Mouse (Mus musculus): Measurements from ENCODE around the gene Antxr1. TPM values are rescaled to one million over a fixed set of nuclear protein-coding genes. Genes with fewer than 3 reads are reported as not detected.

Gene Antxr1
- polyA plus RNA-seq, 1 experiment from 2014 or later: 8.5 TPM

DNA sequence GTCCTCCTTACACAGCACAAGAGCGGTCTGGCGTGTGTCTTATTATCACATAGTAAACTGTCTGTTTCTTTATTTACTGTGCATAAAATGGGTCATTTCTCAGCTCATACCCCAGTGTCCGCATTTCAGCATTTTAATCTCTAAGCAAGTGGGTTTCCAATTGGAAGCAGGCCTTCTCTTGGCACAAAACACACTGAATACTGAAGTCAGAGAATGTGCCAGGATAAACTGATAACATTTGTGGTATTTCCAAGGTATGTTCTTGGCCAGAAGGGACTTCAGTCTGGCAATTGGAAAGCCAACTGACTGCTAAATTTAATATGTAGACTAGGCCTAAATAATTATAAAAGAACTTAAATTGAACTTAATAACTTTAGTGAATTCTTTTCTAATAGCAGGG lies 84.9 kb downstream of the Antxr1 start:
- WGBS: 81% methylated on average over 3 of the region's 3 CpGs

DNA sequence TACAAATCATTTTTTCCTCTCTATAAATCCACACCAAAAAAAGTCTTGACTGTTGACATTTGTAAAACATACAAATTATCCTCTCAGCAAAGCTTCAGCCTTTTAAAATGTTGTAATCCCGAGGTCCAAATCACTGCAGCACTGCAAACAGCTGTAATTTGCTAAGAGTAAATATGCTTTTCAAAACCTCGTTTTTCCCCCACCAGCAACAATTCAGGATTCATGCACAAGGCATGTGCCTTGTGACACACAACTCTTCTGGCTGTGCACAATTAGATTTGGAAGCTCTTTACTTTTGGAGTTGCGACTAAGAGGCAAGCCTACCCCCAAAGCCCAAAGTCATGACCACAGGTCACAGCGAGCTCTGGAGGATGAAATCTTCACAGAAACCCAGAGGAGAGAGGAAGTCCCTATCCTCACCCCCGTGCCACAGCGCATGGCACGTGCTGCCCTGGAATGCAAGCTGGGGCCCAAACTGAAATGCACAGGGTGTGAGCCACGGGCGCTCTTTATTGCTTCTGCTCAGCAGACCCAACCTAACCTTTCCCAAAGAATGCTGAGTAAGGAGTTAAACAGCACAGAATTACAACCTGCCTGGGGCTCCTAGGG lies 87.3 kb downstream of the Antxr1 start:
- WGBS: 58% methylated on average over 9 of the region's 9 CpGs
- Histone ChIP-seq H3K27me3 (replicated peaks; ENCODE audit: control insufficient read depth, insufficient read depth, low read length) (no peaks in the 10 kb centered on the region), H3K4me1 (replicated peaks; ENCODE audit: control insufficient read depth, insufficient read depth, low read length) (no peaks in the 10 kb centered on the region), H3K27ac (ENCODE audit: low read depth) (no peak overlapping the region), H3K36me3 (ENCODE audit: control insufficient read depth, insufficient read depth, low read length) (no peaks in the 10 kb centered on the region), H3K4me2 (ENCODE audit: low read length) (no peak overlapping the region), H3K4me3 (ENCODE audit: low read depth, low read length) (no peak overlapping the region), H3K9ac (ENCODE audit: low read length) (no peak overlapping the region), H3K9me3 (ENCODE audit: control insufficient read depth, low read length) (no peaks in the 10 kb centered on the region)
- DNase-seq (ENCODE audit: low spot score): no peak
- no peak for ATAC-seq (replicated peaks; ENCODE audit: low FRiP score, low TSS enrichment, low read depth)

More for the DNA sequence above, 84.9 kb downstream of the Antxr1 start:
- no peaks in the 10 kb centered on the region for H3K27me3 ChIP-seq (replicated peaks; ENCODE audit: control insufficient read depth, insufficient read depth, low read length)
- no peaks in the 10 kb centered on the region for H3K4me1 ChIP-seq (replicated peaks; ENCODE audit: control insufficient read depth, insufficient read depth, low read length)
- H3K9me3 ChIP-seq (ENCODE audit: control insufficient read depth, low read length): no peaks in the 10 kb centered on the region
- no peak overlapping the region for H3K4me2 ChIP-seq (ENCODE audit: low read length)
- no peak for ATAC-seq (replicated peaks; ENCODE audit: low FRiP score, low TSS enrichment, low read depth)
- H3K27ac ChIP-seq (ENCODE audit: low read depth): no peak overlapping the region
- no peak overlapping the region for H3K4me3 ChIP-seq (ENCODE audit: low read depth, low read length)
- DNase-seq (ENCODE audit: low spot score): no peak
- no peaks in the 10 kb centered on the region for H3K36me3 ChIP-seq (ENCODE audit: control insufficient read depth, insufficient read depth, low read length)
- no peak overlapping the region for H3K9ac ChIP-seq (ENCODE audit: low read length)

DNA sequence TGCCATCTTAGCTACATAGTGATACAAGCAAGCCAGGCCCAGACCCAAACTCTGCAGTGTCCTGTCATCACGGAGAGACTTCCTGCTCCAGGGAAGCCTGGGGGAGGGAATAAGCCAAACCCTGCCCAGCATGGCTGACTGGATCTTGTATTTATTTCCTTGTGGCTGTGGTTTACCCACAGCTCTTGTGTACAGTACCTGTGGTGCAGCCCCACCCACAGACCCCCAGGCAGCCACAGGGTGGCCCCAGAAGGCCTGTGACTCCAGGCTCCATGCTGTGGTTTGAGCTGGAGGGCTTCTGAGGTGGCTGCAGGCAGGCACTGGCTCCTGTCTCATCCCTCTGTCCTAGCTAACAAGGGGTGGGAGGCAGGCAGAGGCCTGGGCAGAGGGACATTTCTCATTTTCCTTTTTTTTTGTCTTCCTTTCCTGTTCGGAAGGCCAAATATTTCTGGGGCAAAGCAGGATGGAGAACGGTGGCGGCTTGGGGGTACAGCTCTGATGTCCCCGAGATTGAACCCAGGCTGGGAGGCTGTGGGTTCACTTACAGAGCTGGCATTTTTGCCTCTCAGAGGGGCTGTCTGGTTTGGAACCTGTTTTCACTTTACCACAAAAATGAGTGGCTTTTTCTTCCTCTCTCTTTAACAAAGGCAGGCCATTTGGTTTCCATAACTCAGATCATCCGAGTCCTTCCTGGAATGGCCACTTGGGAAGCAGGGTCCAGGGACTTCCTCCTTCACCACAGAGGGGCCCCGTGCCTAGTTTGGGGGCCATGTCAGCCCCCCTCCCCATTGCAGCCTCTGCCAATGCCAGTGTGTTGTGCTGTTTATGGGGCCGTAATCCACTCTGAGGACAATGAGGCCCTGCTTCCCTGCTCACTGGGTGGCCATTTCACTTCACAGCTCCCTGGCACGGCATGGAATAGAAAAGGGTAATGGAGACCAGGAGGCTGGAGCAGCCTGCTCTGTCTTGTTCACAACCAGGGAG lies 91.2 kb downstream of the Antxr1 start:
- Histone ChIP-seq H3K9me3 (ENCODE audit: control insufficient read depth, low read length) (no peaks in the 10 kb centered on the region), H3K27me3 (replicated peaks; ENCODE audit: control insufficient read depth, insufficient read depth, low read length) (no peaks in the 10 kb centered on the region), H3K36me3 (ENCODE audit: control insufficient read depth, insufficient read depth, low read length) (peaks cover 19% of the 10 kb centered on the region), H3K9ac (ENCODE audit: low read length) (no peak overlapping the region), H3K4me3 (ENCODE audit: low read depth, low read length) (no peak overlapping the region), H3K4me1 (replicated peaks; ENCODE audit: control insufficient read depth, insufficient read depth, low read length) (no peaks in the 10 kb centered on the region), H3K27ac (ENCODE audit: low read depth) (no peak overlapping the region), H3K4me2 (ENCODE audit: low read length) (no peak overlapping the region)
- WGBS: 67% methylated on average over 9 of the region's 9 CpGs
- ATAC-seq (replicated peaks; ENCODE audit: low FRiP score, low TSS enrichment, low read depth) (no peak), DNase-seq (ENCODE audit: low spot score) (no peak)

DNA sequence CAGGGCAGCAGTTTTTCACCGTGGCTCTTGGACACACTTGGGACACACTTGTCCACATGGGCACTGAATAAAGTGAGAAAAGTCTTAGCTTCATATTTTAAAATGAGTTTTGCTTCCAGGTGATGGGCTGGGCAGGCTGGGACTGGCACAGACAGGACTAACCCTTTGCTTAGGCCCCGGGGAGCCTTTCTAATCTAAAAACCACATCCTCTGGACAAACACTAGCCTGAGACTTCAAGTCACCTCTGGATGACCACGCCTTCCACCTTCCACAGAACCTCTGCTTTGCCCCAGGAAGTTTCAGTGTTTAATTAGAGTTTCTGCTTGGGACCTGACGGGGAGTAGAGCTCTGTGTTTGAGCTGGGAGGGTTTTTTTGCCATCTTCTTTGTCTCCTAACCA lies 98.4 kb downstream of the Antxr1 start:
- Histone ChIP-seq H3K36me3 (ENCODE audit: control insufficient read depth, insufficient read depth, low read length) (peaks cover 25% of the 10 kb centered on the region), H3K27me3 (replicated peaks; ENCODE audit: control insufficient read depth, insufficient read depth, low read length) (no peaks in the 10 kb centered on the region), H3K4me2 (ENCODE audit: low read length) (no peak overlapping the region), H3K9ac (ENCODE audit: low read length) (no peak overlapping the region), H3K4me1 (replicated peaks; ENCODE audit: control insufficient read depth, insufficient read depth, low read length) (0 out of 2 replicates have a peak, but pooled peaks cover 6% of the 10 kb centered on the region), H3K4me3 (ENCODE audit: low read depth, low read length) (no peak overlapping the region), H3K27ac (ENCODE audit: low read depth) (no peak overlapping the region), H3K9me3 (ENCODE audit: control insufficient read depth, low read length) (no peaks in the 10 kb centered on the region)
- WGBS: 68% methylated on average over 4 of the region's 4 CpGs
- DNase-seq (ENCODE audit: low spot score) (no peak), ATAC-seq (replicated peaks; ENCODE audit: low FRiP score, low TSS enrichment, low read depth) (no peak)

DNA sequence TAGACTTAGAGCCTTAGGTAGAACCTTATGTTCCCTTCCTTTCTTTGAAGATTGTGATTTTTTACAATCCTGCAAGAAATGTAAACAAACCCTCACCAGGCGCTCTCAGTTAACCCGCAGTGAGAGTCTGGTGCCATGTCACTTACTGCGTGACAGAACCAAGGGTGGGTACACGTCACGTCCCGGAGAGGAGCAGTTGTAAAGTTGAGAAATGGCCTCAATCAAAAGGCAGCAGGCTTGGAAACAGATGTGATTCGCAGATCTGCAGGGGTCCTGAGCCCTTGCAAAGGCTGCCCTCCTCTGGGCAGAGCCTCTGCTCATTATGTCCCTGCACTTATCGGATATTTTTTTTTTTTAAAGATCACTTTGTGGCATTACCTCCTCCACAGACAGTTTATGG lies 99.6 kb downstream of the Antxr1 start:
- H3K36me3 ChIP-seq (ENCODE audit: control insufficient read depth, insufficient read depth, low read length): peaks cover 19% of the 10 kb centered on the region
- no peak overlapping the region for H3K9ac ChIP-seq (ENCODE audit: low read length)
- no peak overlapping the region for H3K4me3 ChIP-seq (ENCODE audit: low read depth, low read length)
- no peak overlapping the region for H3K4me2 ChIP-seq (ENCODE audit: low read length)
- no peaks in the 10 kb centered on the region for H3K9me3 ChIP-seq (ENCODE audit: control insufficient read depth, low read length)
- H3K27ac ChIP-seq (ENCODE audit: low read depth): no peak overlapping the region
- H3K4me1 ChIP-seq (replicated peaks; ENCODE audit: control insufficient read depth, insufficient read depth, low read length): 0 out of 2 replicates have a peak, but pooled peaks cover 6% of the 10 kb centered on the region
- ATAC-seq (replicated peaks; ENCODE audit: low FRiP score, low TSS enrichment, low read depth): no peak
- WGBS: 22% methylated on average over 8 of the region's 8 CpGs
- DNase-seq (ENCODE audit: low spot score): no peak
- no peaks in the 10 kb centered on the region for H3K27me3 ChIP-seq (replicated peaks; ENCODE audit: control insufficient read depth, insufficient read depth, low read length)

DNA sequence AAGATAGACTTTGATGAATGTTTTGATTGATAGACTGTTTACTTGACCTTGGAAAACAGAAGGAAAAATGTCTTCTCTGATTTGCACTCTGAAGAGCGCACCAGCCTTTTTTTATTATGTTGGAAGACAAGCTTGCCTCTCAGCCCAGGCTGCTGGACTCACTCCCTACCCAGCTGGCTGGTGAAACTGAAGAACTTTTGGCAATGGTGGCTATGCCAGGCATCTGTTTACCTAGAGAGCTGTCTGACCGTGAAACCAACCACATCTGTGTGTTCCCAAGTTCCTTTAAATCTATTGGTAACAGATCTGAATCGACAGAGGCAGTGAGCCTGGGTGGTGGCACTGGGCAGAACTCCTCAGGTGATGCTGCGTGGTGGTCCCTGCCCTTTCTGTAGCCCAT lies 102.5 kb downstream of the Antxr1 start:
- H3K9ac ChIP-seq (ENCODE audit: low read length): no peak overlapping the region
- 67% methylated on average over 4 of the region's 4 CpGs for WGBS
- no peak overlapping the region for H3K4me2 ChIP-seq (ENCODE audit: low read length)
- H3K4me1 ChIP-seq (replicated peaks; ENCODE audit: control insufficient read depth, insufficient read depth, low read length): 0 out of 2 replicates have a peak, but pooled peaks cover 6% of the 10 kb centered on the region
- no peak overlapping the region for H3K4me3 ChIP-seq (ENCODE audit: low read depth, low read length)
- ATAC-seq (replicated peaks; ENCODE audit: low FRiP score, low TSS enrichment, low read depth): no peak
- H3K27me3 ChIP-seq (replicated peaks; ENCODE audit: control insufficient read depth, insufficient read depth, low read length): no peaks in the 10 kb centered on the region
- peaks cover 3% of the 10 kb centered on the region; the same call in 1 of the 2 replicates for H3K9me3 ChIP-seq (ENCODE audit: control insufficient read depth, low read length)
- peaks cover 6% of the 10 kb centered on the region; the same call in 1 of the 2 replicates for H3K36me3 ChIP-seq (ENCODE audit: control insufficient read depth, insufficient read depth, low read length)
- DNase-seq (ENCODE audit: low spot score): no peak
- no peak overlapping the region for H3K27ac ChIP-seq (ENCODE audit: low read depth)

DNA sequence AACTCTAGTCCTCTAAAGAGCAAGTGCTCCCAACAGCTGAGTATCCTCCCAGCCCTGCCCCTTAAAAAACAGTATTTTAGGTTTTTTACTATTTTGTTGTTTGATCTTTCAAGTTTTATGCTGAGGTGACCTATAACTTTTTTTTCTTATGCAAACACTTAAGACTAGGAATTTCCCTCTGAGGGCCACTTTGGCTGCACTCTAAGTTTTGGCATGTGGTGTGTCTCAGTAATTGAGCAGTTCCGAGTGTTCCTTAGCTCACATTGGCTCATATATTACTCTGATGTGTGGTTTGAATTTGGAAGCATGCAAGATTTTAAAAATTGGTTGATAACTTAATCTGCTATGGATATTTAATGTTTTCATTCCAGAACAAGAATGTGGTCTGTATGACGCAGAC lies 105.6 kb downstream of the Antxr1 start:
- Histone ChIP-seq H3K4me1 (replicated peaks; ENCODE audit: control insufficient read depth, insufficient read depth, low read length) (no peaks in the 10 kb centered on the region), H3K9me3 (ENCODE audit: control insufficient read depth, low read length) (peaks cover 3% of the 10 kb centered on the region; the same call in 1 of the 2 replicates), H3K4me3 (ENCODE audit: low read depth, low read length) (no peak overlapping the region), H3K36me3 (ENCODE audit: control insufficient read depth, insufficient read depth, low read length) (peaks cover 6% of the 10 kb centered on the region; the same call in 1 of the 2 replicates), H3K27me3 (replicated peaks; ENCODE audit: control insufficient read depth, insufficient read depth, low read length) (no peaks in the 10 kb centered on the region), H3K4me2 (ENCODE audit: low read length) (no peak overlapping the region), H3K9ac (ENCODE audit: low read length) (no peak overlapping the region), H3K27ac (ENCODE audit: low read depth) (no peak overlapping the region)
- 95% methylated on average over 2 of the region's 2 CpGs for WGBS
- ATAC-seq (replicated peaks; ENCODE audit: low FRiP score, low TSS enrichment, low read depth) (no peak), DNase-seq (ENCODE audit: low spot score) (no peak)

DNA sequence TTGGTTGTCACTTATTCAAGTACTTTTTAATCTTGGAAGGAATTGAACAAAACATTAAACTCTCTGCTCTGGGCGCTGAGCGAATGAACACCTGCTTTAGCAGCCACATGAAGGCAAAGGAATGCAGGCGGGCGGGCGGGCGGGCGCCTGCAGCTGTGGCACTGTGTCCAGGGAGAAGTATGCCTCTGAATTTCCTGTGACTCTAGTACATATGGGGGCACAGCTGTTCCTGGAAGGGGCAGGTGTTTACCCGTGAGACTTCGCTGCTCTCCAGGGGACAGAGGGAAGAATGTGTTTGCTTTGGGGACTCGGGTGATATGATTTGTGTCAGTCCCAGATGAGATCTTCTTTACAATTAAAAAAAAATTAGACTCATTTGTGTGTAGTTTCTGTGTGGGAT lies 107.7 kb downstream of the Antxr1 start:
- DNase-seq (ENCODE audit: low spot score) (no peak), ATAC-seq (replicated peaks; ENCODE audit: low FRiP score, low TSS enrichment, low read depth) (no peak)
- no peak overlapping the region for H3K27ac ChIP-seq (ENCODE audit: low read depth)
- no peaks in the 10 kb centered on the region for H3K27me3 ChIP-seq (replicated peaks; ENCODE audit: control insufficient read depth, insufficient read depth, low read length)
- no peak overlapping the region for H3K9ac ChIP-seq (ENCODE audit: low read length)
- WGBS: 62% methylated on average over 10 of the region's 10 CpGs
- H3K9me3 ChIP-seq (ENCODE audit: control insufficient read depth, low read length): peaks cover 3% of the 10 kb centered on the region; the same call in 1 of the 2 replicates
- H3K36me3 ChIP-seq (ENCODE audit: control insufficient read depth, insufficient read depth, low read length): peaks cover 4% of the 10 kb centered on the region; the same call in 1 of the 2 replicates
- 0 out of 2 replicates have a peak, but pooled peaks cover 5% of the 10 kb centered on the region for H3K4me1 ChIP-seq (replicated peaks; ENCODE audit: control insufficient read depth, insufficient read depth, low read length)
- H3K4me2 ChIP-seq (ENCODE audit: low read length): no peak overlapping the region
- H3K4me3 ChIP-seq (ENCODE audit: low read depth, low read length): no peak overlapping the region

All from intestine, embryonic 14.5 days (tissue).